Mouse (Mus musculus) bone marrow, adult 2 months (tissue): ENCODE data around the gene Il11.

Experiments used
- CTCF ChIP-seq: fragments of 200-500 bp; IDR thresholded peaks from 2 replicates; pipeline ENCODE4 v1.5.1; 2011; ENCODE audit warnings: low read length, control low read depth; ENCODE audit not compliant: control insufficient read depth, insufficient read depth
- POLR2A ChIP-seq: fragments of 200-500 bp; IDR thresholded peaks from 2 replicates; pipeline ENCODE4 v1.6.1; 2011; ENCODE audit warnings: low read depth, mild to moderate bottlenecking, control low read depth, low read length, borderline replicate concordance; ENCODE audit not compliant: control insufficient read depth

DNA sequence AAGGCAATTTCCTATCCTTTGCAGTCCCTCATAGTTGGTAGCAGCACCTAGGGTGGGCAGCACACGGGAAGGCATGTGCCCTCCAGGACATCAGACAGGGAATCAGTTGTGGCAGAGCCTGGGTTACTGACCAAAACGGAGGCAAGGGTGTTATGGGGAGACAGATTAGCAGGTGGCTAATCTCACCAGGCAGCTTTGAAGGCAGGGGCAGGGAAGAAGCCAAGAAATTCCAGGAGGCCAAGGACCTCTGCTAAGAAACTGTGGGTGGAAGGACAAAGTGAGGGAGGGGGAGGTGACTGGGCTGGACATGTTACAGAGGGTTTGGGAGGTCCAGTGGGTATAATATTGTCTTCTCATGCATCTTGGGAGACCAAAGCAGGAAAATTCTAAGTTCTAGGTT lies 39.3 kb downstream of the Il11 start:
- TF ChIP-seq CTCF, result no peak
- TF ChIP-seq POLR2A, result no peak
